In genomic region chr13:40844144-40844543, GRCm38 (mm10) we compare ENCODE assay signal across 7 mouse cellular contexts.
"Had no signal": no experiment of that assay in that cellular context is flagged by ENCODE, and none has a peak within 500 bp of the region (broad histone marks: within the 10 kb centered on the region; RNA-seq: fewer than 3 reads in every experiment).

No protein-coding gene starts in this region.

- H3K9me3 ChIP-seq: limb, embryonic 12.5 days; limb, embryonic 15.5 days; liver, embryonic 13.5 days; megakaryocyte, embryonic 14.5 days; midbrain, embryonic 10.5 days; midbrain, embryonic 13.5 days had no signal

- H3K9ac ChIP-seq: limb, embryonic 12.5 days; limb, embryonic 15.5 days; liver, embryonic 13.5 days; midbrain, embryonic 13.5 days had no signal

- H3K27me3 ChIP-seq: limb, embryonic 15.5 days; liver, embryonic 13.5 days had no signal

- ATAC-seq: midbrain, embryonic 13.5 days had no signal

- H3K4me1 ChIP-seq: limb, embryonic 12.5 days; midbrain, embryonic 10.5 days; midbrain, embryonic 13.5 days had no signal

- H3K27ac ChIP-seq: kidney, postnatal 0 days; limb, embryonic 12.5 days; limb, embryonic 15.5 days; liver, embryonic 13.5 days; midbrain, embryonic 10.5 days; midbrain, embryonic 13.5 days had no signal

- H3K4me3 ChIP-seq: liver, embryonic 13.5 days; megakaryocyte, embryonic 14.5 days; midbrain, embryonic 10.5 days; midbrain, embryonic 13.5 days had no signal

- H3K36me3 ChIP-seq: limb, embryonic 12.5 days; limb, embryonic 15.5 days; liver, embryonic 13.5 days; midbrain, embryonic 10.5 days; midbrain, embryonic 13.5 days had no signal
